Mouse (Mus musculus) cerebellum, postnatal 25 days (tissue): ENCODE results near the gene Faap100.

ENCODE experiments used
- DNase-seq, 2 experiments: peaks; one replicate each; pipeline ENCODE4 v3.0.0; 2021; ENCODE audit warnings: mixed read lengths in 2 of 2

Faap100 gene

GRCm38 (mm10) chr11:120376302-120377160, 2.0 kb downstream of the Faap100 start:
- no peak for DNase-seq

GRCm38 (mm10) chr11:120375324-120375723, 3.2 kb downstream of the Faap100 start:
- no peak for DNase-seq

- peak in 1 of 2 experiments; percentile 41 for DNase-seq
These were observed 4.6 kb downstream of the Faap100 start for GRCm38 (mm10) chr11:120373820-120374586.

GRCm38 (mm10) chr11:120373025-120373424, 5.5 kb downstream of the Faap100 start:
- DNase-seq: no peak

GRCm38 (mm10) chr11:120369656-120370055, 8.9 kb downstream of the Faap100 start:
- DNase-seq: peak; percentile 48 to 59

GRCm38 (mm10) chr11:120366443-120367027, 12.0 kb downstream of the Faap100 start:
- DNase-seq: no peak

- DNase-seq: no peak
These were observed 15.7 kb downstream of the Faap100 start for GRCm38 (mm10) chr11:120362891-120363290.

GRCm38 (mm10) chr11:120361295-120361694, 17.3 kb downstream of the Faap100 start, which contains the start of gene Fscn2:
TSS of gene Fscn2 (plus strand) at chr11:120361534.
- no peak for DNase-seq

GRCm38 (mm10) chr11:120360755-120361154, 17.8 kb downstream of the Faap100 start:
- no peak for DNase-seq

GRCm38 (mm10) chr11:120360062-120360461, 18.5 kb downstream of the Faap100 start:
- DNase-seq: peak in 1 of 2 experiments; percentile 62

GRCm38 (mm10) chr11:120359391-120359790, 19.2 kb downstream of the Faap100 start:
- peak; percentile 67 to 76 for DNase-seq

GRCm38 (mm10) chr11:120357791-120358401, 20.7 kb downstream of the Faap100 start:
- DNase-seq: peak in 1 of 2 experiments; percentile 47

- no peak for DNase-seq
These were observed 21.7 kb downstream of the Faap100 start for GRCm38 (mm10) chr11:120356900-120357299.

- no peak for DNase-seq
These were observed 22.2 kb downstream of the Faap100 start for GRCm38 (mm10) chr11:120356319-120356840.

GRCm38 (mm10) chr11:120355277-120356039, 23.1 kb downstream of the Faap100 start:
- DNase-seq: no peak

- DNase-seq: peak in 1 of 2 experiments; percentile 7
These were observed 24.0 kb downstream of the Faap100 start for GRCm38 (mm10) chr11:120354304-120355276.

- DNase-seq: peak; percentile 67 to 82
These were observed 24.9 kb downstream of the Faap100 start for GRCm38 (mm10) chr11:120353500-120354303.

- peak; percentile 11 to 30 for DNase-seq
These were observed 25.8 kb downstream of the Faap100 start for GRCm38 (mm10) chr11:120352571-120353290.

GRCm38 (mm10) chr11:120352093-120352350, 26.5 kb downstream of the Faap100 start:
- DNase-seq: peak; percentile 11 to 25
